Mouse (Mus musculus): ENCODE measurements around the gene Dcun1d4. TPM values are rescaled to one million over a fixed set of nuclear protein-coding genes. Genes with fewer than 3 reads are reported as not detected.
"Not testable (repeated sequence)": the region's sequence is repeated elsewhere in the genome, so short reads cannot be mapped to it uniquely, and the experiment has no call there.

Dcun1d4 gene
- total RNA-seq, 1 experiment, result 14.9 TPM

GRCm38 (mm10) chr5:73474412-73475405, 6.1 kb upstream of the Dcun1d4 start:
- no peak for TF ChIP-seq CHD2 (IDR thresholded peaks at IDR 0.05; ENCODE audit: low read depth, low read length)
- no peak for TF ChIP-seq ZC3H11A (IDR thresholded peaks at IDR 0.05; ENCODE audit: borderline replicate concordance, low read depth, low read length)
- no peak for TF ChIP-seq ZNF384 (IDR thresholded peaks at IDR 0.05; ENCODE audit: low read depth, low read length)
- no peak for TF ChIP-seq MAFK (IDR thresholded peaks at IDR 0.05; ENCODE audit: insufficient read depth, low read depth, low read length)
- TF ChIP-seq HCFC1 (IDR thresholded peaks at IDR 0.05; ENCODE audit: borderline replicate concordance, insufficient read depth, low read length), result no peak
- Histone ChIP-seq H3K9ac (ENCODE audit: insufficient read depth, low read depth, low read length, poor library complexity, severe bottlenecking) (no peak overlapping the region), H3K9me3 (ENCODE audit: control insufficient read depth, insufficient read depth, low read depth, low read length) (no peaks in the 10 kb centered on the region), H3K36me3 (ENCODE audit: control insufficient read depth, insufficient read depth, low read length, poor library complexity, severe bottlenecking) (no peaks in the 10 kb centered on the region), H3K4me1 (ENCODE audit: control insufficient read depth in 2 of 2, insufficient read depth in 2 of 2, low read length in 2 of 2, poor library complexity in 1 of 2) (no peaks in the 10 kb centered on the region), H3K4me3 (ENCODE audit: insufficient read depth in 1 of 2, low read depth in 1 of 2, low read length in 2 of 2, poor library complexity in 1 of 2, severe bottlenecking in 1 of 2) (no peak overlapping the region), H3K27ac (ENCODE audit: insufficient read depth, low read depth, low read length, poor library complexity, severe bottlenecking) (no peak overlapping the region)
- DNase-seq (ENCODE audit: low read depth, low spot score), result no peak
- in situ Hi-C loops (cut with MboI; ENCODE audit: low sequenced_read_pairs in 2 of 2, unreplicated experiment in 2 of 2), result no loop called here

- no peak for DNase-seq (ENCODE audit: low read depth, low spot score)
- H3K9me3 ChIP-seq (ENCODE audit: control insufficient read depth, insufficient read depth, low read depth, low read length), result no peaks in the 10 kb centered on the region
- no peak overlapping the region for H3K27ac ChIP-seq (ENCODE audit: insufficient read depth, low read depth, low read length, poor library complexity, severe bottlenecking)
- H3K4me1 ChIP-seq (ENCODE audit: control insufficient read depth in 2 of 2, insufficient read depth in 2 of 2, low read length in 2 of 2, poor library complexity in 1 of 2), result no peaks in the 10 kb centered on the region
- H3K4me3 ChIP-seq (ENCODE audit: insufficient read depth in 1 of 2, low read depth in 1 of 2, low read length in 2 of 2, poor library complexity in 1 of 2, severe bottlenecking in 1 of 2), result no peak overlapping the region
- no peaks in the 10 kb centered on the region for H3K36me3 ChIP-seq (ENCODE audit: control insufficient read depth, insufficient read depth, low read length, poor library complexity, severe bottlenecking)
- in situ Hi-C loops (cut with MboI; ENCODE audit: low sequenced_read_pairs in 2 of 2, unreplicated experiment in 2 of 2), result no loop called here
- TF ChIP-seq HCFC1 (IDR thresholded peaks at IDR 0.05; ENCODE audit: borderline replicate concordance, insufficient read depth, low read length) (no peak), MAFK (IDR thresholded peaks at IDR 0.05; ENCODE audit: insufficient read depth, low read depth, low read length) (no peak), ZC3H11A (IDR thresholded peaks at IDR 0.05; ENCODE audit: borderline replicate concordance, low read depth, low read length) (no peak), CHD2 (IDR thresholded peaks at IDR 0.05; ENCODE audit: low read depth, low read length) (no peak)
- H3K9ac ChIP-seq (ENCODE audit: insufficient read depth, low read depth, low read length, poor library complexity, severe bottlenecking), result no peak overlapping the region
Observed at GRCm38 (mm10) chr5:73481401-73481800, 601 bp downstream of the Dcun1d4 start.

- H3K4me1 ChIP-seq (ENCODE audit: control insufficient read depth in 2 of 2, insufficient read depth in 2 of 2, low read length in 2 of 2, poor library complexity in 1 of 2); H3K9me3 ChIP-seq (ENCODE audit: control insufficient read depth, insufficient read depth, low read depth, low read length); in situ Hi-C loops (cut with MboI; ENCODE audit: low sequenced_read_pairs in 2 of 2, unreplicated experiment in 2 of 2); DNase-seq (ENCODE audit: low read depth, low spot score); H3K27ac ChIP-seq (ENCODE audit: insufficient read depth, low read depth, low read length, poor library complexity, severe bottlenecking); H3K4me3 ChIP-seq (ENCODE audit: insufficient read depth in 1 of 2, low read depth in 1 of 2, low read length in 2 of 2, poor library complexity in 1 of 2, severe bottlenecking in 1 of 2); H3K9ac ChIP-seq (ENCODE audit: insufficient read depth, low read depth, low read length, poor library complexity, severe bottlenecking); H3K36me3 ChIP-seq (ENCODE audit: control insufficient read depth, insufficient read depth, low read length, poor library complexity, severe bottlenecking): not testable (repeated sequence)
Observed at GRCm38 (mm10) chr5:73482381-73482780, 1.6 kb downstream of the Dcun1d4 start.

GRCm38 (mm10) chr5:73484016-73484615, 3.3 kb downstream of the Dcun1d4 start:
- Histone ChIP-seq H3K27ac (ENCODE audit: insufficient read depth, low read depth, low read length, poor library complexity, severe bottlenecking) (no peak overlapping the region), H3K9me3 (ENCODE audit: control insufficient read depth, insufficient read depth, low read depth, low read length) (no peaks in the 10 kb centered on the region), H3K9ac (ENCODE audit: insufficient read depth, low read depth, low read length, poor library complexity, severe bottlenecking) (no peak overlapping the region), H3K36me3 (ENCODE audit: control insufficient read depth, insufficient read depth, low read length, poor library complexity, severe bottlenecking) (no peaks in the 10 kb centered on the region), H3K4me3 (ENCODE audit: insufficient read depth in 1 of 2, low read depth in 1 of 2, low read length in 2 of 2, poor library complexity in 1 of 2, severe bottlenecking in 1 of 2) (no peak overlapping the region), H3K4me1 (ENCODE audit: control insufficient read depth in 2 of 2, insufficient read depth in 2 of 2, low read length in 2 of 2, poor library complexity in 1 of 2) (no peaks in the 10 kb centered on the region)
- DNase-seq (ENCODE audit: low read depth, low spot score), result no peak
- in situ Hi-C loops (cut with MboI; ENCODE audit: low sequenced_read_pairs in 2 of 2, unreplicated experiment in 2 of 2), result no loop called here
- TF ChIP-seq HCFC1 (IDR thresholded peaks at IDR 0.05; ENCODE audit: borderline replicate concordance, insufficient read depth, low read length) (no peak), ZNF384 (IDR thresholded peaks at IDR 0.05; ENCODE audit: low read depth, low read length) (no peak), MAFK (IDR thresholded peaks at IDR 0.05; ENCODE audit: insufficient read depth, low read depth, low read length) (peak; percentile 94)
